Comparison of ENCODE assay signal across 8 mouse cellular contexts in the genomic region with DNA sequence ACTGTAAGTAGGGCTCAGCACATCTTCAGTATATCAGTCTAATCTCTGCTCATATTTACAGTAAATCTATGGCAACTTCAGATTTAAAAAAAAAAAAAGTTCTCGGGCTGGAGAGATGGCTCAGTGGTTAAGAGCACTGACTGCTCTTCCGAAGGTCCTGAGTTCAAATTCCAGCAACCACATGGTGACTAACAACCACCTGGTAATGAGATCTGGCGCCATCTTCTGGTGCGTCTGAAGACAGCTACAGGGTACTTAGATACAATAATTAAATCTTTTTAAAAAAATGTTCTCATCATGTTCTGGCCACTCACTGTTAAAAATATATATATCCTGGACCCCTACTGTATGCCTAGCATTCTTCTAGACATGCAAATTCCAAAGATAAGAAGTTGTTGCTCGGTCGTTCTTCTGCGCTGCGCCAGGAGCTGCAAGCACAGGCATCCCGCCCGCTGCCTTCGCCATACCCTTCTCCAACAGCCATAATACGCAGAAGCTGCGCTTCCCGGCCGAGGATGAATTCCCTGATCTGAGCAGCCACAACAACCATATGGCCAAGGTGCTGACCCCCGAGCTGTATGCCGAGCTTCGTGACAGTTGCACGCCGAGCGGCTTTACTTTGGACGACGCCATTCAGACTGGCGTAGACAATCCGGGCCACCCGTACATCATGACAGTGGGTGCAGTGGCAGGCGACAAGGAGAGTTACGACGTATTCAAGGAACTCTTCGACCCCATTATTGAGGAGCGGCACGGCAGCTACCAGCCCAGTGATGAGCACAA. TPM values are rescaled to one million over a fixed set of nuclear protein-coding genes. Genes with fewer than 3 reads are reported as not detected.
DNase-seq lines count a peak whose midpoint lies in the region; ATAC-seq and TF ChIP-seq lines count a peak whose summit lies in the region.

No protein-coding gene starts in this region.

- H3K4me2 ChIP-seq in kidney, embryonic 14.5 days (replicated peaks; ENCODE audit: low read depth, low read length): peak overlapping the region; percentile 52
- peak overlapping the region; percentile 62 for H3K4me2 ChIP-seq in lung, postnatal 0 days (replicated peaks; ENCODE audit: low read depth, low read length)

- ATAC-seq in kidney, embryonic 14.5 days (ENCODE audit: low FRiP score, low TSS enrichment): peak; percentile 51; the same call in 1 of the 2 replicates
- peak; percentile 3; the same call in 1 of the 2 replicates for ATAC-seq in lung, postnatal 0 days

- no peaks in the 10 kb centered on the region for H3K27me3 ChIP-seq in thymus, adult 2 months (ENCODE audit: control insufficient read depth, insufficient read depth, low read length)
- peaks cover 12% of the 10 kb centered on the region for H3K27me3 ChIP-seq in kidney, embryonic 14.5 days (ENCODE audit: control insufficient read depth, insufficient read depth, low read length)
- H3K27me3 ChIP-seq in lung, postnatal 0 days (replicated peaks; ENCODE audit: insufficient read depth, low read length): no peaks in the 10 kb centered on the region

- H3K36me3 ChIP-seq in thymus, adult 2 months (ENCODE audit: control insufficient read depth, insufficient read depth, low read length): no peaks in the 10 kb centered on the region
- no peaks in the 10 kb centered on the region for H3K36me3 ChIP-seq in kidney, embryonic 14.5 days (ENCODE audit: control insufficient read depth, insufficient read depth, low read length)
- H3K36me3 ChIP-seq in lung, postnatal 0 days (ENCODE audit: insufficient read depth, low read length): no peaks in the 10 kb centered on the region

- no peak overlapping the region for H3K9ac ChIP-seq in kidney, embryonic 14.5 days (ENCODE audit: low read depth, low read length)
- no peak overlapping the region for H3K9ac ChIP-seq in lung, postnatal 0 days (replicated peaks; ENCODE audit: low read depth)

- peaks cover 13% of the 10 kb centered on the region for H3K4me1 ChIP-seq in thymus, adult 2 months (replicated peaks; ENCODE audit: control insufficient read depth, insufficient read depth, low read length)
- 0 out of 2 replicates have a peak, but pooled peaks cover 3% of the 10 kb centered on the region for H3K4me1 ChIP-seq in kidney, embryonic 14.5 days (ENCODE audit: control insufficient read depth, insufficient read depth, low read length)
- no peaks in the 10 kb centered on the region for H3K4me1 ChIP-seq in lung, postnatal 0 days (ENCODE audit: insufficient read depth, low read depth, low read length)

- H3K4me3 ChIP-seq in thymus, adult 2 months (ENCODE audit: control insufficient read depth, insufficient read depth, low read length): peak overlapping the region; percentile 46
- H3K4me3 ChIP-seq in kidney, embryonic 14.5 days (ENCODE audit: low read length): peak overlapping the region; percentile 31
- peak overlapping the region; percentile 29 for H3K4me3 ChIP-seq in lung, postnatal 0 days (ENCODE audit: low read depth, low read length)

- H3K27ac ChIP-seq in thymus, adult 2 months (ENCODE audit: control insufficient read depth, insufficient read depth, low read length): no peak overlapping the region
- H3K27ac ChIP-seq in kidney, embryonic 14.5 days (ENCODE audit: low read depth, low read length): no peak overlapping the region
- H3K27ac ChIP-seq in lung, postnatal 0 days (ENCODE audit: low read length): no peak overlapping the region

- no peak for TF ChIP-seq POLR2A in thymus, adult 2 months (IDR thresholded peaks at IDR 0.05; ENCODE audit: control insufficient read depth, extremely low read depth, insufficient read depth, low read length, poor library complexity)

- no peak for TF ChIP-seq CTCF in thymus, adult 2 months (IDR thresholded peaks at IDR 0.05; ENCODE audit: borderline replicate concordance, control insufficient read depth, extremely low read depth, insufficient read depth, low read length, poor library complexity)
- TF ChIP-seq CTCF in lung, postnatal 0 days (IDR thresholded peaks at IDR 0.05): peak; percentile 68

- TF ChIP-seq EP300 in lung, postnatal 0 days (IDR thresholded peaks at IDR 0.05): no peak

- 25% methylated on average over 32 of the region's 32 CpGs for WGBS in thymus, adult 2 months
- 15% methylated on average over 32 of the region's 32 CpGs for WGBS in kidney, embryonic 14.5 days
- 13% methylated on average over 32 of the region's 32 CpGs for WGBS in lung, postnatal 0 days

- DNase-seq in thymus, adult 2 months: peak; percentile 32
- DNase-seq in thymus, adult 18-20 months: no peak
- peak; percentile 30 to 59 for DNase-seq in cerebellum, postnatal 14 days
- peak; percentile 28 for DNase-seq in heart, adult 8-10 months (ENCODE audit: low spot score)
- DNase-seq in lung, postnatal 0 days (ENCODE audit: low spot score): peak; percentile 64
- DNase-seq in retina, embryonic 14.5 days (ENCODE audit: low spot score): peak; percentile 74
- DNase-seq in layer of hippocampus, postnatal 14 days (ENCODE audit: low spot score in 2 of 2): no peak

- H3K9me3 ChIP-seq in kidney, embryonic 14.5 days (ENCODE audit: control insufficient read depth, low read length): no peaks in the 10 kb centered on the region
- no peaks in the 10 kb centered on the region for H3K9me3 ChIP-seq in lung, postnatal 0 days (ENCODE audit: low read length)

RNA-seq across cellular contexts. Expression of a gene that starts 27.6 kb away (rescaled TPM):
- 3.5 and 5.2 TPM in 2 replicates for polyA plus RNA-seq in thymus, adult 2 months (2012; rRNA removed)
- 1 to 10 TPM in 1 of 4 experiments, under 1 TPM in 3; 0.54 to 1.3 (median 0.77) TPM for total RNA-seq in heart, adult 8-10 months (2022)
- polyA plus RNA-seq in kidney, embryonic 14.5 days (2014; fragmentation: Nextera tagmentation; extraction: Ambion mirVana): 0.34 and 0.51 TPM in 2 replicates
- polyA plus RNA-seq in lung, postnatal 0 days (2015; fragmentation: Nextera tagmentation; extraction: Ambion mirVana): 0.14 and 0.25 TPM in 2 replicates
- under 1 TPM; 0.36 to 0.76 TPM for total RNA-seq in layer of hippocampus, postnatal 14 days (2021)

RNA-seq across cellular contexts. Expression of a gene that starts 30.5 kb away (rescaled TPM):
- polyA plus RNA-seq in thymus, adult 2 months (2012; rRNA removed): 49.8 and 54.2 TPM in 2 replicates
- total RNA-seq in heart, adult 8-10 months (2022): 10 to 100 TPM; 23.8 to 24.8 (median 24.0) TPM
- 82.6 and 98.3 TPM in 2 replicates for polyA plus RNA-seq in kidney, embryonic 14.5 days (2014; fragmentation: Nextera tagmentation; extraction: Ambion mirVana)
- polyA plus RNA-seq in lung, postnatal 0 days (2015; fragmentation: Nextera tagmentation; extraction: Ambion mirVana): 54.9 and 59.9 TPM in 2 replicates
- total RNA-seq in layer of hippocampus, postnatal 14 days (2021): 10 to 100 TPM; 58.4 to 62.4 TPM

RNA-seq across cellular contexts. Expression of a gene that starts 39.5 kb away (rescaled TPM):
- polyA plus RNA-seq in thymus, adult 2 months (2012; rRNA removed): 25.0 and 30.7 TPM in 2 replicates
- total RNA-seq in heart, adult 8-10 months (2022): 10 to 100 TPM; 63.6 to 71.6 (median 66.7) TPM
- polyA plus RNA-seq in kidney, embryonic 14.5 days (2014; fragmentation: Nextera tagmentation; extraction: Ambion mirVana): 29.1 and 31.8 TPM in 2 replicates
- polyA plus RNA-seq in lung, postnatal 0 days (2015; fragmentation: Nextera tagmentation; extraction: Ambion mirVana): 16.7 and 17.6 TPM in 2 replicates
- 10 to 100 TPM; 29.6 to 34.4 TPM for total RNA-seq in layer of hippocampus, postnatal 14 days (2021)

RNA-seq across cellular contexts. Expression of a gene that starts 50.0 kb away (rescaled TPM):
- 4.1 and 5.5 TPM in 2 replicates for polyA plus RNA-seq in thymus, adult 2 months (2012; rRNA removed)
- 10 to 100 TPM in 3 of 4 experiments, 1 to 10 TPM in 1; 5.9 to 12.0 (median 10.6) TPM for total RNA-seq in heart, adult 8-10 months (2022)
- 0.39 and 0.79 TPM in 2 replicates for polyA plus RNA-seq in kidney, embryonic 14.5 days (2014; fragmentation: Nextera tagmentation; extraction: Ambion mirVana)
- 1.2 and 1.6 TPM in 2 replicates for polyA plus RNA-seq in lung, postnatal 0 days (2015; fragmentation: Nextera tagmentation; extraction: Ambion mirVana)
- under 1 TPM; 0.60 to 0.76 TPM for total RNA-seq in layer of hippocampus, postnatal 14 days (2021)

Comparison
In these comparisons a context has a peak if more than half of its experiments do, and no peak if none do; other contexts are left out.
1. DNase-seq: peak in thymus, adult 2 months (single experiment), cerebellum, postnatal 14 days (2 of 2), heart, adult 8-10 months (single experiment), lung, postnatal 0 days (single experiment) and retina, embryonic 14.5 days (single experiment); none in thymus, adult 18-20 months (0 of 2) and layer of hippocampus, postnatal 14 days (0 of 2).
2. Peak in every context shown above with its lines, with median percentiles within 50 percentile points of each other: H3K4me3 ChIP-seq.